In the genomic region with DNA sequence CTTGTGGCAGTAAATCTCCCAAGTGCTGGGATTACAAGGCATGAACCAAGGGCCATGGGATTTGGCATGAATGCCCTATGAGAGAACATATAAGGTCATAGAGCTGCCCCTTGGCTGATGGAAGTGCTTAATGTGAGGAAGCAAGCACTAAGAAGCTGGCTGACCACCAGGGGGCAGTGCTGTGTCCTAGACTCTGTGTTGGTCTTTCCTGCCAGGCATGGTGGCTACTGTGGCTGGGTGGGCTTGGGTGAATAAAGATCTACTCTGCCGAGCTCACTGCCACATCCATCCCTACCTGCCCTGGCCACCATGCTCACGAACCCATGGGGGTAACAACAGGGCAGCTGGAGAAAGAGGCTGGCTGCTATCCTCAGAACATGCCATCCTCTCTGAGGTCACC, we compare ENCODE assay signal across 8 mouse cellular contexts. TPM values are rescaled to one million over a fixed set of nuclear protein-coding genes. Genes with fewer than 3 reads are reported as not detected.
DNase-seq lines count a peak whose midpoint lies in the region; ATAC-seq and TF ChIP-seq lines count a peak whose summit lies in the region.

No protein-coding gene starts in this region.

- peaks cover 22% of the 10 kb centered on the region for H3K27me3 ChIP-seq in forebrain, postnatal 0 days (ENCODE audit: insufficient read depth, low read length)
- H3K27me3 ChIP-seq in forebrain, embryonic 13.5 days: peaks cover 39% of the 10 kb centered on the region
- H3K27me3 ChIP-seq in CH12.LX (replicated peaks): peaks cover 22% of the 10 kb centered on the region
- no peaks in the 10 kb centered on the region for H3K27me3 ChIP-seq in splenic B cell, adult 2 months (ENCODE audit: control insufficient read depth, insufficient read depth, low read length, poor library complexity, severe bottlenecking)

- peak; percentile 49; the same call in 1 of the 2 replicates for ATAC-seq in forebrain, postnatal 0 days
- no peak for ATAC-seq in forebrain, embryonic 13.5 days
- peak; percentile 63; the same call in 1 of the 2 replicates for ATAC-seq in megakaryocyte-erythroid progenitor cell, adult 5-6 weeks (replicated peaks; ENCODE audit: low FRiP score, low TSS enrichment, poor library complexity, severe bottlenecking)

- H3K4me3 ChIP-seq in forebrain, postnatal 0 days (ENCODE audit: low read depth, low read length): no peak overlapping the region
- no peak overlapping the region for H3K4me3 ChIP-seq in forebrain, embryonic 13.5 days
- H3K4me3 ChIP-seq in CH12.LX (replicated peaks in 1 of 3; ENCODE audit: low read depth in 2 of 3, low read length in 2 of 3, poor library complexity in 1 of 3): no peak overlapping the region

- TF ChIP-seq RAD21 in CH12.LX (IDR thresholded peaks at IDR 0.05; ENCODE audit: low read depth, low read length): no peak; the same call in none of the 2 replicates

- no peak overlapping the region for H3K9ac ChIP-seq in forebrain, postnatal 0 days
- no peak overlapping the region for H3K9ac ChIP-seq in forebrain, embryonic 13.5 days
- H3K9ac ChIP-seq in CH12.LX (ENCODE audit: insufficient read depth, low read depth): no peak overlapping the region

- H3K9me3 ChIP-seq in forebrain, postnatal 0 days (ENCODE audit: low read length): no peaks in the 10 kb centered on the region
- H3K9me3 ChIP-seq in forebrain, embryonic 13.5 days (replicated peaks): no peaks in the 10 kb centered on the region
- H3K9me3 ChIP-seq in CH12.LX (replicated peaks; ENCODE audit: low read length): peaks cover 12% of the 10 kb centered on the region

- DNase-seq in forebrain, postnatal 0 days: peak; percentile 78
- DNase-seq in CH12.LX (ENCODE audit: extremely low read depth): peak; percentile 47
- DNase-seq in c-Kit-positive CD71-negative TER-119-negative erythroid progenitor cells, embryonic 14.5 days (ENCODE audit: low read depth): peak; percentile 55
- peak; percentile 41 for DNase-seq in gastrocnemius, adult 18-20 months (ENCODE audit: low spot score)
- peak; percentile 60 for DNase-seq in layer of hippocampus, adult 9-11 months
- DNase-seq in splenic B cell, adult 2 months (ENCODE audit: low read depth, low spot score): peak; percentile 82

- no peaks in the 10 kb centered on the region for H3K4me1 ChIP-seq in forebrain, postnatal 0 days (ENCODE audit: insufficient read depth)
- peaks cover 15% of the 10 kb centered on the region for H3K4me1 ChIP-seq in forebrain, embryonic 13.5 days
- no peaks in the 10 kb centered on the region; a peak in 1 of 4 replicates for H3K4me1 ChIP-seq in CH12.LX (ENCODE audit: control insufficient read depth in 1 of 2, insufficient read depth in 2 of 2)

- H3K36me3 ChIP-seq in forebrain, postnatal 0 days (ENCODE audit: insufficient read depth): no peaks in the 10 kb centered on the region
- H3K36me3 ChIP-seq in forebrain, embryonic 13.5 days (ENCODE audit: poor library complexity, severe bottlenecking): no peaks in the 10 kb centered on the region
- H3K36me3 ChIP-seq in CH12.LX (replicated peaks in 1 of 2; ENCODE audit: control insufficient read depth in 1 of 2, insufficient read depth in 1 of 2, low read length in 1 of 2): no peaks in the 10 kb centered on the region
- no peaks in the 10 kb centered on the region for H3K36me3 ChIP-seq in splenic B cell, adult 2 months (ENCODE audit: control insufficient read depth, insufficient read depth, low read length, poor library complexity, severe bottlenecking)

- no peak for TF ChIP-seq POLR2A in CH12.LX (IDR thresholded peaks at IDR 0.05; ENCODE audit: low read depth, low read length)

- H3K27ac ChIP-seq in forebrain, postnatal 0 days (ENCODE audit: low read depth, low read length): no peak overlapping the region
- no peak overlapping the region for H3K27ac ChIP-seq in forebrain, embryonic 13.5 days
- H3K27ac ChIP-seq in CH12.LX (ENCODE audit: insufficient read depth, low read depth): no peak overlapping the region

- no peak overlapping the region for H3K4me2 ChIP-seq in forebrain, postnatal 0 days (ENCODE audit: low read depth)
- no peak overlapping the region for H3K4me2 ChIP-seq in forebrain, embryonic 13.5 days
- H3K4me2 ChIP-seq in CH12.LX (ENCODE audit: insufficient read depth, low read depth, poor library complexity, severe bottlenecking): no peak overlapping the region

- TF ChIP-seq CTCF in forebrain, postnatal 0 days (IDR thresholded peaks at IDR 0.05; ENCODE audit: low read depth): peak; percentile 82
- TF ChIP-seq CTCF in CH12.LX (conservative IDR thresholded peaks at IDR 0.05 in 1 of 2, IDR thresholded peaks at IDR 0.05 in 1 of 2; ENCODE audit: low read depth in 2 of 2, low read length in 2 of 2): peak; percentile 65 to 72

- dilution Hi-C loops in CH12.LX (cut with MboI; ENCODE audit: extremely low pct_ligation_motif_present, extremely low pct_unique_long_range_greater_than_20kb, low sequenced_read_pairs): no loop called here

- 34% methylated on average over 2 of the region's 2 CpGs for WGBS in forebrain, postnatal 0 days
- WGBS in forebrain, embryonic 13.5 days: 34% methylated on average over 2 of the region's 2 CpGs

- no peak for TF ChIP-seq EP300 in CH12.LX (IDR thresholded peaks at IDR 0.05; ENCODE audit: low read length)

- in situ Hi-C loops in CH12.LX (cut with MboI; ENCODE audit: low pct_ligation_motif_present, low pct_unique_long_range_greater_than_20kb, low sequenced_read_pairs): loop anchor here (25.0 kb wide), 1 partner anchor 110 kb away; no protein-coding TSS in a partner anchor

- H3K79me2 ChIP-seq in CH12.LX (replicated peaks; ENCODE audit: control insufficient read depth, extremely low read depth, insufficient read depth, poor library complexity, severe bottlenecking): no peaks in the 10 kb centered on the region

TF ChIP-seq in CH12.LX, 34 proteins besides CTCF, POLR2A, EP300 and RAD21:
- no peak for TF ChIP-seq MAFK (IDR thresholded peaks at IDR 0.05; ENCODE audit: insufficient replicate concordance, low read length)
- peak; percentile 25; the same call in 1 of the 2 replicates for TF ChIP-seq SMC3 (IDR thresholded peaks at IDR 0.05; ENCODE audit: low read depth, low read length)

RNA-seq across cellular contexts. Expression of a gene that starts 2.0 kb away (rescaled TPM):
- total RNA-seq in forebrain, postnatal 0 days (2014; rRNA removed): 2.8 and 6.4 TPM in 2 replicates
- 0.58 and 0.73 TPM in 2 replicates for polyA plus RNA-seq in forebrain, postnatal 0 days (2015; fragmentation: Nextera tagmentation; extraction: Ambion mirVana)
- polyA plus RNA-seq in forebrain, embryonic 13.5 days (2015; fragmentation: Nextera tagmentation; extraction: Ambion mirVana): 0.78 and 0.80 TPM in 2 replicates
- total RNA-seq in CH12.LX (2012; rRNA removed) (not detected in 2 replicates), CH12.LX (2014; rRNA removed) (not detected in 2 replicates)
- polyA plus RNA-seq in CH12.LX (2012; ENCODE audit: insufficient read length, low read depth): not detected in 2 replicates
- total RNA-seq in gastrocnemius, adult 18-20 months (2021): under 1 TPM; 0.71 to 0.85 TPM
- not detected in 2 replicates for total RNA-seq in megakaryocyte-erythroid progenitor cell, adult 5-6 weeks (2014; fragmentation: Nextera tagmentation)
- 0.69 TPM in 1 of 2 replicates, not detected in the other for total RNA-seq in megakaryocyte-erythroid progenitor cell, adult 5-6 weeks (2017)

RNA-seq across cellular contexts. Expression of a gene that starts 39.2 kb away (rescaled TPM):
- total RNA-seq in forebrain, postnatal 0 days (2014; rRNA removed): 86.3 and 111 TPM in 2 replicates
- polyA plus RNA-seq in forebrain, postnatal 0 days (2015; fragmentation: Nextera tagmentation; extraction: Ambion mirVana): 117 and 146 TPM in 2 replicates
- polyA plus RNA-seq in forebrain, embryonic 13.5 days (2015; fragmentation: Nextera tagmentation; extraction: Ambion mirVana): 128 and 133 TPM in 2 replicates
- total RNA-seq in CH12.LX (2012; rRNA removed): 62.9 and 68.0 TPM in 2 replicates
- 47.8 and 48.0 TPM in 2 replicates for total RNA-seq in CH12.LX (2014; rRNA removed)
- polyA plus RNA-seq in CH12.LX (2012; ENCODE audit: insufficient read length, low read depth): 71.5 and 75.0 TPM in 2 replicates
- total RNA-seq in gastrocnemius, adult 18-20 months (2021): 10 to 100 TPM; 71.4 to 86.4 TPM
- 57.8 and 63.6 TPM in 2 replicates for total RNA-seq in megakaryocyte-erythroid progenitor cell, adult 5-6 weeks (2014; fragmentation: Nextera tagmentation)
- total RNA-seq in megakaryocyte-erythroid progenitor cell, adult 5-6 weeks (2017): 73.7 and 83.3 TPM in 2 replicates
